Mouse (Mus musculus): ENCODE measurements around the gene Snrpb.

Snrpb gene

DNA sequence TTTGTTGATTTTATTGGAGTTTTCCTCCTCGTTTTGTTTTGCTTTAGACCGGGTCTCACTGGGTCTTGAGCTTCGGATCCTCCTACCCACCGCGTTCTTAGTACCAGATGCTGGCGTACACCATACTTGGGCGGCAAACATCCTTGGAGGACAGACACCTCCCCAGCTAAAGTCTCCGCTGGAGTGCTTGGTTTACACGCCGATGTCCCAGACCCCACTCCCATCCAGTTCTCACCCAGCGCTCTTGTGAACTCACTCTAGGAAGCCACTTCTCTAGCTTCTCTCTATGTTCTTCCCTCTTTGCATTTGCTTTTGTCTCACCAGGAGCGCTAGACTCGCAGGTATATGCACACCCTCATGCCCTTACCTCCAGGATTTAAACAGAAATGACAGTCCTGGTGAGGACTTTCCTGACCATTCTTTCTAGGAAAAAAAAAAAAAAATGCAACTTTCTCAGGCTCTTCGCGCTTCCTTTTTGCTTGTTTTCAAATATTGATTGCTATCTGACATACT is 360 bp upstream of the Snrpb start:
- H3K27me3 ChIP-seq (ENCODE audit: insufficient read depth, low read length) = peaks cover 2% of the 10 kb centered on the region; the same call in 1 of the 2 replicates
- no peaks in the 10 kb centered on the region for H3K9me3 ChIP-seq (ENCODE audit: low read length)
- peak overlapping the region; percentile 96 for H3K4me3 ChIP-seq (replicated peaks; ENCODE audit: low read length)
- H3K4me1 ChIP-seq (replicated peaks; ENCODE audit: low read depth, low read length) = peaks cover 34% of the 10 kb centered on the region
- H3K36me3 ChIP-seq (ENCODE audit: insufficient read depth, low read length) = peaks cover 29% of the 10 kb centered on the region
- TF ChIP-seq POU5F1 (IDR thresholded peaks at IDR 0.05; ENCODE audit: borderline replicate concordance, low read length) (no peak), CTCF (conservative IDR thresholded peaks at IDR 0.05; ENCODE audit: low read length) (no peak), NANOG (IDR thresholded peaks at IDR 0.05; ENCODE audit: borderline replicate concordance, low read length) (no peak)

DNA sequence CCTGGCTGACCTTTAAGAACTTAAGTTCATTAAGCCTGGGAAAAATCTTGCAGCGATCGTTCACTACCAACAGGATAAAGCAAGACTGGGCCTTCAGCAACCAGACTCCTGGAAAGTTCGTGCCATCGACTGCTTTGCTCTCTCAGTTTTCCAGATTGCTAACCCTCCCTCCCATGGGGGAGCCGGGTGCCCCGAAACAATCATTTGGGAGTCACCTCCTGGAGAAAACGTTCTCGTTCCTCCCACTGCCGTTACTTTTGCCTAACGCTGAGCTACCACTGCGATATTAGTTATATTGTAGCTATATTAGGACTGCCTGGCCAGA is 860 bp downstream of the Snrpb start:
- peak overlapping the region; percentile 96 for H3K4me3 ChIP-seq (replicated peaks; ENCODE audit: low read length)
- no peaks in the 10 kb centered on the region for H3K27me3 ChIP-seq (ENCODE audit: insufficient read depth, low read length)
- peaks cover 34% of the 10 kb centered on the region for H3K4me1 ChIP-seq (replicated peaks; ENCODE audit: low read depth, low read length)
- H3K9me3 ChIP-seq (ENCODE audit: low read length) = no peaks in the 10 kb centered on the region
- TF ChIP-seq CTCF (conservative IDR thresholded peaks at IDR 0.05; ENCODE audit: low read length) (no peak), POU5F1 (IDR thresholded peaks at IDR 0.05; ENCODE audit: borderline replicate concordance, low read length) (no peak), NANOG (IDR thresholded peaks at IDR 0.05; ENCODE audit: borderline replicate concordance, low read length) (no peak)
- H3K36me3 ChIP-seq (ENCODE audit: insufficient read depth, low read length) = peaks cover 41% of the 10 kb centered on the region

DNA sequence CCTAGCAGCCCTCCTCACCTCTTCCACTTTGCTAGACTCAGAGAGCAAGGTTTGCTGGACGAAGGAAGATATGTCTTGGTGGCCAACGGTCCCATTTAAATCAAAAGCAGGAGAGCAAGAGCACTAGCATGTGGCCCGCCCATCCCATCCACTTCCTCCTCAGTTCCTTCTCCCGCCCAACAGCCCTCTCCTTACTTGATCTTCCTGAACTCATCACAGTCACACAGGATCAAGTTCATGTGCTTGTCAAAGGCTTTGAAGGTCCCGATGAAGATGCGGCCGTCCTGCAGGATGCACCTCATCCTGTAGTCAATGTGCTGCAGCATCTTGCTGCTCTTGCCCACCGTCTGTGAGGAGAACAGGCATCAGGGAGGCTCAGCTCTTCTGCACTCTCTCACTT is 2.4 kb downstream of the Snrpb start:
- Histone ChIP-seq H3K36me3 (ENCODE audit: insufficient read depth, low read length) (peaks cover 57% of the 10 kb centered on the region), H3K9me3 (ENCODE audit: low read length) (no peaks in the 10 kb centered on the region), H3K4me1 (replicated peaks; ENCODE audit: low read depth, low read length) (peaks cover 43% of the 10 kb centered on the region), H3K4me3 (replicated peaks; ENCODE audit: low read length) (peak overlapping the region; percentile 96), H3K27me3 (ENCODE audit: insufficient read depth, low read length) (no peaks in the 10 kb centered on the region)
- TF ChIP-seq CTCF (conservative IDR thresholded peaks at IDR 0.05; ENCODE audit: low read length) = no peak
- TF ChIP-seq NANOG (IDR thresholded peaks at IDR 0.05; ENCODE audit: borderline replicate concordance, low read length) = no peak
- no peak for TF ChIP-seq POU5F1 (IDR thresholded peaks at IDR 0.05; ENCODE audit: borderline replicate concordance, low read length)

DNA sequence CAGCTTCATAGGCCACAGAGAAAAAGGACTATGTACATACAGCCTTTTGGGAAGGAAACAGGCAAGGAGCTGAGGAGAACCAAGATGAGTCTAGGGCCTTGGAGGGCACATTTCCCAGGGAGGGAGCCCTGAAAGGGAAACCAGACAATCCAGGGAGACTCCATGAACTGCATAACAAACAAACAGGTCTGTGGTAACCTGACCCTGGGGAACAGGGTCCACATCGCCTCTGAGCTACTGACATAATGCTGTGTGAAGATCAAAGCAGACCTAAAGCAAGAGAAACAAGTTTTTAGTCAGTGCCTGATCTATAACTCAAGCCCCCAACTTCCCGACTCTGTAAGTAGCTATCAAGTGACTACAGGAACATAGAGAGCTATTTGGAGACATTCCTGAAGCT is 7.5 kb downstream of the Snrpb start:
- no peaks in the 10 kb centered on the region for H3K9me3 ChIP-seq (ENCODE audit: low read length)
- H3K27me3 ChIP-seq (ENCODE audit: insufficient read depth, low read length) = no peaks in the 10 kb centered on the region
- H3K36me3 ChIP-seq (ENCODE audit: insufficient read depth, low read length) = peaks cover 95% of the 10 kb centered on the region
- peaks cover 29% of the 10 kb centered on the region for H3K4me1 ChIP-seq (replicated peaks; ENCODE audit: low read depth, low read length)
- no peak overlapping the region for H3K4me3 ChIP-seq (replicated peaks; ENCODE audit: low read length)
- TF ChIP-seq NANOG (IDR thresholded peaks at IDR 0.05; ENCODE audit: borderline replicate concordance, low read length) (no peak), CTCF (conservative IDR thresholded peaks at IDR 0.05; ENCODE audit: low read length) (no peak), POU5F1 (IDR thresholded peaks at IDR 0.05; ENCODE audit: borderline replicate concordance, low read length) (no peak)

DNA sequence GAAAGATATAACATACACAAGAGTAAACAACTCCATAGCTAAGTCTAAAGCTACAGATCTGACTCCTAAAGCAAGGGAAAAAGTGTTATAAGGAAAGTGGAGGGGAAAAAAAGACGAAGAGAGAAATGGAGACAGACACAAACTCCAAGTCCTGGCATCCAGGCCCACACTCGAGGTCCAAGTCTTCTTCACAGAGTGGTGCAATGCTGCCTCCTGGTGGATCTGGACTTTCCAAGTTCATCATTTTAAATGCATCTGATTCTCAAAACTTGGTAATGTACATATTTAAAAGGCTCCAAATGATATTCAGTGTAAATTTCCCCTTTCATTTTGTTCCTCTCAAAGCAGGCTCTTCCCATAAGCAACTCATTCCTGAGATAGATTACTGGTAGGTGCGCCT is 11.3 kb downstream of the Snrpb start:
- Histone ChIP-seq H3K4me3 (replicated peaks; ENCODE audit: low read length) (no peak overlapping the region), H3K9me3 (ENCODE audit: low read length) (no peaks in the 10 kb centered on the region), H3K4me1 (replicated peaks; ENCODE audit: low read depth, low read length) (peaks cover 24% of the 10 kb centered on the region), H3K36me3 (ENCODE audit: insufficient read depth, low read length) (peaks cover 63% of the 10 kb centered on the region), H3K27me3 (ENCODE audit: insufficient read depth, low read length) (no peaks in the 10 kb centered on the region)
- TF ChIP-seq POU5F1 (IDR thresholded peaks at IDR 0.05; ENCODE audit: borderline replicate concordance, low read length) (no peak), CTCF (conservative IDR thresholded peaks at IDR 0.05; ENCODE audit: low read length) (peak; percentile 66)

DNA sequence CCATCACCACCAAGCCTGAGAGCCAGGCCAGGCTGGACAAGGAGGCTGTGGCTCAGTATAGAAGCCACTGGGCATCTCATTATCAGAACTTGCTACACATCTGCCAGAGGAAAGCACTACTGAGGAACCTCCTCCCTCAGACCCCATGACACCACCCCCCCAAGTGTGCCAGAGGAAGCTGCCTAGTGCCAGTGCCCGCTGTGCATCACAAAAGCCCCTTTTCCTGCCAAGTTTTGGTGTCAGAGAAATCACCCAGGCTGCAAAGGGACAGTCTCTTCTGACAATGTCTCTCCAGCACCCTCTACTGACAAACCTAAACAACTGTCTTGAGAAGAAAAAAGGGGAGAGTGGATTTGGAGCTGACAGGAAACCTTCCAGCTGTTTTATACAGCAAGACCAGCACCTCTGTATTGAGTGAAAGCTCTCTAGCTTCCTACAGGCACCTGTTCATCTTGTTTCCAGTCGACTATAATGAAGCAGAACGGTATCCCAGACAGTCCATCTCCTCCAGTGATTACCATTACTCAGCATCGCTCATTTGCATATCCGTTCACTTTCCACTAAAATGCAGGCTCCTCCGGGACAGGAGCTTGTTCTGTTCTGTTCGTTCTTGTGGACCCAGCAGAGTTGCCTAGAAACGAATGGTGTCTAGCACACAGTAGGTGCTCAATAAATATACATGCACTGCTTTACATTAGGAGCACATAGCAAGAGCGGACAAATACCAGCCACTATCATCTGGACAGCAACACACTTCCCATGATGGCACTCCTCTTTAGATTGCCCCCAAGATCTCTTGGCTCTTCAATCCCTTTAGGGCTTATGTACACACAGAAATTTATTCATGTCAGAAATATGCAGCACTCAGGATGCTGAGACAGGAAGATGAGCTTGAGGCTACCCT is 12.6 kb downstream of the Snrpb start:
- Histone ChIP-seq H3K27me3 (ENCODE audit: insufficient read depth, low read length) (no peaks in the 10 kb centered on the region), H3K4me1 (replicated peaks; ENCODE audit: low read depth, low read length) (peaks cover 14% of the 10 kb centered on the region)
- TF ChIP-seq CTCF (conservative IDR thresholded peaks at IDR 0.05; ENCODE audit: low read length) (peak; percentile 32; the same call in 1 of the 2 replicates), POU5F1 (IDR thresholded peaks at IDR 0.05; ENCODE audit: borderline replicate concordance, low read length) (no peak)

DNA sequence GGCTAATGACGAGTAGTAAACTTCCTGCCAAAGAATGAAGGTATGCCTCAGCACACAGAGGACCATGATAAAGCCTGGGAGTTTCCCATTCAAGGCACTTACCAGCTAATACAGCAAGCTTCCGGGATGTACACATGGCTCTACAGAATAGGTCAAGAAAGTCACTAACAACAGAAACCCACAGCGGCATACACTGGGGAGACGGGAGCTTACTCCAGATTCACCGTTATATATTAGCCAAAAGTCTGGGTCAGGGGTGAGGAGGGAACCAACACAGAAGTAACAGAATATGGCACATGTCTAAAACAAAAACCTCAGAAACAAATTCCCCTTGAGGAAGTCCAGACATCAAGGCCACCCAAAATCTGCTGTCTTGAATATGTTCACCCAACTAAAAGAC is 16.5 kb downstream of the Snrpb start:
- Histone ChIP-seq H3K4me1 (replicated peaks; ENCODE audit: low read depth, low read length) (peaks cover 14% of the 10 kb centered on the region), H3K36me3 (ENCODE audit: insufficient read depth, low read length) (peaks cover 11% of the 10 kb centered on the region), H3K4me3 (replicated peaks; ENCODE audit: low read length) (no peak overlapping the region), H3K27me3 (ENCODE audit: insufficient read depth, low read length) (peaks cover 8% of the 10 kb centered on the region), H3K9me3 (ENCODE audit: low read length) (no peaks in the 10 kb centered on the region)
- TF ChIP-seq CTCF (conservative IDR thresholded peaks at IDR 0.05; ENCODE audit: low read length) (no peak), POU5F1 (IDR thresholded peaks at IDR 0.05; ENCODE audit: borderline replicate concordance, low read length) (no peak), NANOG (IDR thresholded peaks at IDR 0.05; ENCODE audit: borderline replicate concordance, low read length) (no peak)

More for the DNA sequence above, 12.6 kb downstream of the Snrpb start:
- H3K36me3 ChIP-seq (ENCODE audit: insufficient read depth, low read length) = peaks cover 50% of the 10 kb centered on the region
- H3K4me3 ChIP-seq (replicated peaks; ENCODE audit: low read length) = no peak overlapping the region
- H3K9me3 ChIP-seq (ENCODE audit: low read length) = no peaks in the 10 kb centered on the region

DNA sequence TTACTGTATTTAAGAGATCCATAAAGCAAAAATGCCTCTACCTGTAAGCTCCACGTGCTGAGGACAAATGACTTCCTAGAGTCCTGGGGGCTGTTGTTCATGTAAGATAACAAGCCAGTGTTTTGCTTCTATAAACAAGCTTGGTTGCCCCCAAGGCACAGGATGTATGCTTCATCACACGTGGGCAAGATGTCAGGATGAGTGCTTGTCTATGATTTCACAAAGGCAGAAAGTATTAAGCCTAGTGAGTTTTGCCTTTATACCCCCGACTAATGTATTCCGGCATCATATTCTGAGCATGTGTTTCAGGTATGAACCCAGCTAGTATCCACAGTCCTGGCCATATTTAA is 21.1 kb downstream of the Snrpb start:
- no peaks in the 10 kb centered on the region for H3K36me3 ChIP-seq (ENCODE audit: insufficient read depth, low read length)
- H3K9me3 ChIP-seq (ENCODE audit: low read length) = no peaks in the 10 kb centered on the region
- TF ChIP-seq POU5F1 (IDR thresholded peaks at IDR 0.05; ENCODE audit: borderline replicate concordance, low read length) (no peak), NANOG (IDR thresholded peaks at IDR 0.05; ENCODE audit: borderline replicate concordance, low read length) (no peak), CTCF (conservative IDR thresholded peaks at IDR 0.05; ENCODE audit: low read length) (no peak)
- no peak overlapping the region for H3K4me3 ChIP-seq (replicated peaks; ENCODE audit: low read length)
- H3K4me1 ChIP-seq (replicated peaks; ENCODE audit: low read depth, low read length) = no peaks in the 10 kb centered on the region
- peaks cover 8% of the 10 kb centered on the region for H3K27me3 ChIP-seq (ENCODE audit: insufficient read depth, low read length)
